Comparison of ENCODE assay signal across 10 mouse cellular contexts in genomic region chr14:73469506-73469905, GRCm38 (mm10). TPM values are rescaled to one million over a fixed set of nuclear protein-coding genes. Genes with fewer than 3 reads are reported as not detected.
A peak's percentile ranks its signal among the peaks of the same experiment; 100 is the strongest.
DNase-seq lines count a peak whose midpoint lies in the region; ATAC-seq lines count a peak whose summit lies in the region.
"Had no signal": no experiment of that assay in that cellular context is flagged by ENCODE, and none has a peak within 500 bp of the region (broad histone marks: within the 10 kb centered on the region; RNA-seq: fewer than 3 reads in every experiment).

No protein-coding gene starts in this region.

- no peak overlapping the region for H3K27ac ChIP-seq in midbrain, embryonic 13.5 days
- H3K27ac ChIP-seq in midbrain, embryonic 11.5 days (ENCODE audit: low read depth, low read length), result no peak overlapping the region
- H3K27ac ChIP-seq in heart, embryonic 12.5 days (ENCODE audit: poor library complexity, severe bottlenecking), result no peak overlapping the region
- H3K27ac ChIP-seq: hindbrain, embryonic 15.5 days had no signal

- H3K4me1 ChIP-seq in midbrain, embryonic 13.5 days (replicated peaks), result peaks cover 13% of the 10 kb centered on the region; the same call in 1 of the 2 replicates
- H3K4me1 ChIP-seq in midbrain, embryonic 11.5 days (ENCODE audit: control insufficient read depth, insufficient read depth, low read length), result no peaks in the 10 kb centered on the region
- peaks cover 9% of the 10 kb centered on the region for H3K4me1 ChIP-seq in heart, embryonic 12.5 days (replicated peaks)

- WGBS in midbrain, embryonic 13.5 days, result 52% methylated on average over 7 of the region's 7 CpGs
- 72% methylated on average over 7 of the region's 7 CpGs for WGBS in midbrain, embryonic 11.5 days
- WGBS in heart, embryonic 12.5 days, result 76% methylated on average over 7 of the region's 7 CpGs

- 0 out of 2 replicates have a peak, but pooled peaks have one; percentile 58 for ATAC-seq in midbrain, embryonic 13.5 days
- no peak for ATAC-seq in midbrain, embryonic 11.5 days (ENCODE audit: low FRiP score)
- no peak for ATAC-seq in heart, embryonic 12.5 days (ENCODE audit: insufficient number of reproducible peaks, low FRiP score)

- DNase-seq in midbrain, embryonic 11.5 days (ENCODE audit: low spot score, missing footprints), result no peak
- peak; percentile 48 to 70 for DNase-seq in frontal cortex, postnatal 10 days (ENCODE audit: low spot score in 2 of 2)
- DNase-seq in left cerebral cortex, adult 8-10 months (ENCODE audit: low spot score in 2 of 2), result peak; percentile 32 to 83
- DNase-seq in telencephalon, adult 2 months (ENCODE audit: low read depth, low spot score), result peak; percentile 79
- no peak for DNase-seq in spleen, adult 18-20 months
- DNase-seq in lung, postnatal 14 days, result no peak
- DNase-seq: lung, embryonic 14.5 days had no signal

- H3K27me3 ChIP-seq in midbrain, embryonic 13.5 days, result no peaks in the 10 kb centered on the region
- no peaks in the 10 kb centered on the region for H3K27me3 ChIP-seq in midbrain, embryonic 11.5 days (ENCODE audit: control insufficient read depth, insufficient read depth, low read length)
- H3K27me3 ChIP-seq in heart, embryonic 12.5 days (replicated peaks), result peaks cover 5% of the 10 kb centered on the region; the same call in 1 of the 2 replicates
- H3K27me3 ChIP-seq: hindbrain, embryonic 15.5 days had no signal

- no peaks in the 10 kb centered on the region for H3K36me3 ChIP-seq in midbrain, embryonic 13.5 days
- H3K36me3 ChIP-seq in midbrain, embryonic 11.5 days (ENCODE audit: control insufficient read depth, insufficient read depth, low read length), result no peaks in the 10 kb centered on the region
- no peaks in the 10 kb centered on the region for H3K36me3 ChIP-seq in heart, embryonic 12.5 days
- H3K36me3 ChIP-seq: hindbrain, embryonic 15.5 days had no signal

- H3K4me3 ChIP-seq in midbrain, embryonic 13.5 days (replicated peaks), result no peak overlapping the region
- no peak overlapping the region for H3K4me3 ChIP-seq in midbrain, embryonic 11.5 days (ENCODE audit: low read depth, low read length)
- no peak overlapping the region for H3K4me3 ChIP-seq in heart, embryonic 12.5 days
- H3K4me3 ChIP-seq: hindbrain, embryonic 15.5 days had no signal

- no peaks in the 10 kb centered on the region for H3K9me3 ChIP-seq in midbrain, embryonic 13.5 days
- no peaks in the 10 kb centered on the region for H3K9me3 ChIP-seq in midbrain, embryonic 11.5 days (ENCODE audit: control insufficient read depth, low read length)
- 0 out of 2 replicates have a peak, but pooled peaks cover 3% of the 10 kb centered on the region for H3K9me3 ChIP-seq in heart, embryonic 12.5 days (replicated peaks)
- H3K9me3 ChIP-seq: hindbrain, embryonic 15.5 days had no signal

- no peak overlapping the region for H3K4me2 ChIP-seq in midbrain, embryonic 13.5 days (replicated peaks)
- H3K4me2 ChIP-seq in midbrain, embryonic 11.5 days, result no peak overlapping the region
- H3K4me2 ChIP-seq in heart, embryonic 12.5 days, result no peak overlapping the region
- H3K4me2 ChIP-seq: hindbrain, embryonic 15.5 days; lung, embryonic 14.5 days had no signal

- no peak overlapping the region for H3K9ac ChIP-seq in midbrain, embryonic 13.5 days (replicated peaks)
- H3K9ac ChIP-seq in midbrain, embryonic 11.5 days (ENCODE audit: low read length), result no peak overlapping the region
- H3K9ac ChIP-seq in heart, embryonic 12.5 days, result no peak overlapping the region
- H3K9ac ChIP-seq: hindbrain, embryonic 15.5 days; lung, embryonic 14.5 days had no signal

RNA-seq across cellular contexts. Expression of gene Med4, which starts 40.3 kb away (rescaled TPM):
- polyA plus RNA-seq in midbrain, embryonic 13.5 days (2015; fragmentation: Nextera tagmentation; extraction: Ambion mirVana), result 91.2 and 96.7 TPM in 2 replicates
- polyA plus RNA-seq in midbrain, embryonic 11.5 days (2014; fragmentation: Nextera tagmentation; extraction: Ambion mirVana), result 100 and 105 TPM in 2 replicates
- total RNA-seq in left cerebral cortex, adult 8-10 months (2022), result 10 to 100 TPM; 28.2 to 32.6 (median 29.4) TPM
- polyA plus RNA-seq in heart, embryonic 12.5 days (2016; fragmentation: Nextera tagmentation; extraction: Ambion mirVana), result 52.8 and 54.2 TPM in 2 replicates

RNA-seq across cellular contexts. Expression of gene Sucla2, which starts 55.6 kb away (rescaled TPM):
- 108 and 111 TPM in 2 replicates for polyA plus RNA-seq in midbrain, embryonic 13.5 days (2015; fragmentation: Nextera tagmentation; extraction: Ambion mirVana)
- 116 and 129 TPM in 2 replicates for polyA plus RNA-seq in midbrain, embryonic 11.5 days (2014; fragmentation: Nextera tagmentation; extraction: Ambion mirVana)
- total RNA-seq in left cerebral cortex, adult 8-10 months (2022), result 100 to 1,000 TPM; 146 to 162 (median 151) TPM
- 200 and 204 TPM in 2 replicates for polyA plus RNA-seq in heart, embryonic 12.5 days (2016; fragmentation: Nextera tagmentation; extraction: Ambion mirVana)

Comparison
In these comparisons a context has a peak if more than half of its experiments do, and no peak if none do; other contexts are left out.
1. DNase-seq: peak in frontal cortex, postnatal 10 days (2 of 2), left cerebral cortex, adult 8-10 months (2 of 2) and telencephalon, adult 2 months (single experiment); none in midbrain, embryonic 11.5 days (single experiment), spleen, adult 18-20 months (0 of 2) and lung, postnatal 14 days (single experiment).